Mouse (Mus musculus) embryonic facial prominence, embryonic 15.5 days (tissue): ENCODE data around the gene Acot5. TPM values are rescaled to one million over a fixed set of nuclear protein-coding genes. Genes with fewer than 3 reads are reported as not detected.
A peak's percentile ranks its signal among the peaks of the same experiment; 100 is the strongest.
"Not testable (repeated sequence)": the region's sequence is repeated elsewhere in the genome, so short reads cannot be mapped to it uniquely, and the experiment has no call there.

ENCODE experiments used
- ATAC-seq: fragments of 200-750 bp; cut with Nextera tagmentation; 2 replicates; pipeline ENCODE4 v1.8.0; 2017; ENCODE audit warnings: low read depth, moderate TSS enrichment; ENCODE audit not compliant: insufficient number of reproducible peaks, low FRiP score, low TSS enrichment
- H3K27ac ChIP-seq: fragments of 300-500 bp; sonication (generic); replicated peaks from 2 replicates; pipeline ENCODE4 v1.5.1; 2015; ENCODE audit warnings: mild to moderate bottlenecking, inconsistent platforms
- H3K27me3 ChIP-seq: fragments of 300-500 bp; sonication (generic); 2 replicates; pipeline ENCODE4 v1.6.1; 2015; ENCODE audit warnings: inconsistent platforms
- H3K36me3 ChIP-seq: fragments of 300-500 bp; sonication (generic); 2 replicates; pipeline ENCODE4 v1.6.1; 2015; ENCODE audit warnings: mild to moderate bottlenecking, inconsistent platforms
- H3K4me1 ChIP-seq: fragments of 300-500 bp; sonication (generic); 2 replicates; pipeline ENCODE4 v1.6.1; 2015; ENCODE audit warnings: inconsistent platforms
- H3K4me2 ChIP-seq: fragments of 300-500 bp; sonication (generic); replicated peaks from 2 replicates; pipeline ENCODE4 v1.6.1; 2015; ENCODE audit warnings: mild to moderate bottlenecking, inconsistent platforms
- H3K4me3 ChIP-seq: fragments of 300-500 bp; sonication (generic); replicated peaks from 2 replicates; pipeline ENCODE4 v1.5.1; 2015; ENCODE audit warnings: mild to moderate bottlenecking, inconsistent platforms
- H3K9ac ChIP-seq: fragments of 300-500 bp; sonication (generic); 2 replicates; pipeline ENCODE4 v1.6.1; 2015; ENCODE audit warnings: inconsistent platforms
- H3K9me3 ChIP-seq: fragments of 300-500 bp; sonication (generic); replicated peaks from 2 replicates; pipeline ENCODE4 v1.6.1; 2016; ENCODE audit warnings: inconsistent platforms
- WGBS: fragments of 180-500 bp; shearing (Covaris S2); methylation state at CpG from one replicate; pipeline ENCODE4 v1.1.7; 2015; 5-methylcytosine and 5-hydroxymethylcytosine counted together
- polyA plus RNA-seq: library from polyadenylated mRNA; unstranded; fragments of >200 nt; fragmentation: Nextera tagmentation; extraction: Ambion mirVana; gene quantifications from 2 replicates; pipeline ENCODE4 v1.2.1, GENCODE M21; 2015

Acot5 gene
- polyA plus RNA-seq, 1 experiment from 2014 or later: 0.16 TPM

GRCm38 (mm10) chr12:84100604-84101492, 31.7 kb downstream of the Acot5 start, which contains the start of gene Acot6:
Acot6 (plus strand) TSS chr12:84100654.
- Histone ChIP-seq H3K4me2 (peak within 1 kb of the TSS; percentile 71), H3K4me3 (peak within 1 kb of the TSS; percentile 58), H3K9ac (peak within 1 kb of the TSS; percentile 40), H3K27ac (peak within 1 kb of the TSS; percentile 63)
- not testable (repeated sequence) for H3K9me3 ChIP-seq, H3K36me3 ChIP-seq, H3K27me3 ChIP-seq, H3K4me1 ChIP-seq
- WGBS: under 1% methylated on average over 76 of the region's 80 CpGs
- peak; percentile 63 for ATAC-seq

- Histone ChIP-seq H3K4me1 (no peaks in the 10 kb centered on the region), H3K4me3 (peak overlapping the region; percentile 58), H3K4me2 (peak overlapping the region; percentile 71), H3K9ac (no peak overlapping the region), H3K36me3 (no peaks in the 10 kb centered on the region), H3K27me3 (no peaks in the 10 kb centered on the region), H3K27ac (peak overlapping the region; percentile 63; the same call in 1 of the 2 replicates), H3K9me3 (no peaks in the 10 kb centered on the region)
- no peak for ATAC-seq
- 47% methylated on average over 2 of the region's 2 CpGs for WGBS
Measured at GRCm38 (mm10) chr12:84101493-84101845, 32.3 kb downstream of the Acot5 start.

- Histone ChIP-seq H3K36me3 (no peaks in the 10 kb centered on the region), H3K9ac (no peak overlapping the region), H3K27me3 (no peaks in the 10 kb centered on the region), H3K27ac (no peak overlapping the region), H3K9me3 (no peaks in the 10 kb centered on the region), H3K4me2 (no peak overlapping the region), H3K4me3 (no peak overlapping the region), H3K4me1 (no peaks in the 10 kb centered on the region)
- 65% methylated on average over 3 of the region's 3 CpGs for WGBS
- ATAC-seq: no peak
Measured at GRCm38 (mm10) chr12:84107012-84107411, 37.9 kb downstream of the Acot5 start.

- no peaks in the 10 kb centered on the region for H3K27me3 ChIP-seq
- no peaks in the 10 kb centered on the region for H3K36me3 ChIP-seq
- no peak overlapping the region for H3K4me3 ChIP-seq
- no peaks in the 10 kb centered on the region for H3K4me1 ChIP-seq
- no peak overlapping the region for H3K27ac ChIP-seq
- no peaks in the 10 kb centered on the region for H3K9me3 ChIP-seq
- no peak overlapping the region for H3K4me2 ChIP-seq
- H3K9ac ChIP-seq: no peak overlapping the region
- no peak for ATAC-seq
- 52% methylated on average over 1 of the region's 1 CpGs for WGBS
Measured at GRCm38 (mm10) chr12:84107692-84108091, 38.6 kb downstream of the Acot5 start.

- Histone ChIP-seq H3K4me2 (no peak overlapping the region), H3K9me3 (no peaks in the 10 kb centered on the region), H3K27me3 (no peaks in the 10 kb centered on the region), H3K4me1 (peaks cover 4% of the 10 kb centered on the region), H3K4me3 (no peak overlapping the region), H3K9ac (no peak overlapping the region), H3K27ac (no peak overlapping the region), H3K36me3 (no peaks in the 10 kb centered on the region)
- no peak for ATAC-seq
- WGBS: 68% methylated on average over 1 of the region's 1 CpGs
Measured at GRCm38 (mm10) chr12:84109924-84110323, 40.8 kb downstream of the Acot5 start.

- no peak overlapping the region for H3K27ac ChIP-seq
- H3K4me3 ChIP-seq: no peak overlapping the region
- no peak overlapping the region for H3K4me2 ChIP-seq
- H3K36me3 ChIP-seq: no peaks in the 10 kb centered on the region
- WGBS: 86% methylated on average over 4 of the region's 4 CpGs
- peaks cover 9% of the 10 kb centered on the region for H3K4me1 ChIP-seq
- no peaks in the 10 kb centered on the region for H3K27me3 ChIP-seq
- no peaks in the 10 kb centered on the region for H3K9me3 ChIP-seq
- ATAC-seq: no peak
- H3K9ac ChIP-seq: no peak overlapping the region
Measured at GRCm38 (mm10) chr12:84110814-84111213, 41.7 kb downstream of the Acot5 start.

- H3K4me2 ChIP-seq: peak overlapping the region; percentile 62
- no peak for ATAC-seq
- no peaks in the 10 kb centered on the region for H3K36me3 ChIP-seq
- H3K9ac ChIP-seq: no peak overlapping the region
- H3K27ac ChIP-seq: no peak overlapping the region
- H3K4me3 ChIP-seq: peak overlapping the region; percentile 85
- no peaks in the 10 kb centered on the region for H3K27me3 ChIP-seq
- H3K9me3 ChIP-seq: no peaks in the 10 kb centered on the region
- 36% methylated on average over 6 of the region's 6 CpGs for WGBS
- peaks cover 9% of the 10 kb centered on the region for H3K4me1 ChIP-seq
Measured at GRCm38 (mm10) chr12:84113676-84114075, 44.6 kb downstream of the Acot5 start.

- Histone ChIP-seq H3K27me3 (no peaks in the 10 kb centered on the region), H3K4me3 (peak within 1 kb of the TSS; percentile 85), H3K4me2 (peak within 1 kb of the TSS; percentile 62), H3K36me3 (no peaks in the 10 kb centered on the region), H3K9ac (peak within 1 kb of the TSS; percentile 31), H3K9me3 (no peaks in the 10 kb centered on the region), H3K27ac (0 out of 2 replicates have a peak within 1 kb of the TSS, but pooled peaks have one; percentile 44), H3K4me1 (peaks cover 9% of the 10 kb centered on the region)
- ATAC-seq: peak; percentile 96
- WGBS: 1% methylated on average over 32 of the region's 35 CpGs
Measured at GRCm38 (mm10) chr12:84114153-84114994, 45.2 kb downstream of the Acot5 start, which contains the start of gene Dnal1. Dnal1 (plus strand) TSS chr12:84114366.

- H3K9me3 ChIP-seq: no peaks in the 10 kb centered on the region
- H3K9ac ChIP-seq: no peak overlapping the region
- no peak for ATAC-seq
- H3K27me3 ChIP-seq: no peaks in the 10 kb centered on the region
- H3K27ac ChIP-seq: no peak overlapping the region
- H3K4me2 ChIP-seq: no peak overlapping the region
- 95% methylated on average over 5 of the region's 5 CpGs for WGBS
- no peak overlapping the region for H3K4me3 ChIP-seq
- H3K36me3 ChIP-seq: no peaks in the 10 kb centered on the region
- H3K4me1 ChIP-seq: peaks cover 8% of the 10 kb centered on the region
Measured at GRCm38 (mm10) chr12:84119584-84119983, 50.5 kb downstream of the Acot5 start.
